Comparison of ENCODE assay signal across 9 mouse cellular contexts in genomic region chr8:122343341-122343740, GRCm38 (mm10). TPM values are rescaled to one million over a fixed set of nuclear protein-coding genes. Genes with fewer than 3 reads are reported as not detected.
DNase-seq lines count a peak whose midpoint lies in the region; ATAC-seq and TF ChIP-seq lines count a peak whose summit lies in the region.
"Had no signal": no experiment of that assay in that cellular context is flagged by ENCODE, and none has a peak within 500 bp of the region (broad histone marks: within the 10 kb centered on the region; RNA-seq: fewer than 3 reads in every experiment).

No protein-coding gene starts in this region.

- no peak for TF ChIP-seq RAD21 in MEL (IDR thresholded peaks at IDR 0.05; ENCODE audit: low read depth, low read length)

- no peak for TF ChIP-seq CTCF in MEL (IDR thresholded peaks at IDR 0.05 in 2 of 3, conservative IDR thresholded peaks at IDR 0.05 in 1 of 3; ENCODE audit: control insufficient read depth in 1 of 3, insufficient read depth in 1 of 3, low read depth in 2 of 3, low read length in 3 of 3, poor library complexity in 1 of 3, severe bottlenecking in 1 of 3)

- WGBS in heart, embryonic 11.5 days (ENCODE audit: insufficient replicate concordance): 6% methylated on average over 11 of the region's 11 CpGs
- WGBS in hindbrain, embryonic 12.5 days: 7% methylated on average over 11 of the region's 11 CpGs
- 4% methylated on average over 11 of the region's 11 CpGs for WGBS in midbrain, embryonic 12.5 days

- H3K9me3 ChIP-seq in heart, embryonic 11.5 days (replicated peaks; ENCODE audit: control insufficient read depth, low read length): no peaks in the 10 kb centered on the region
- H3K9me3 ChIP-seq in MEL (replicated peaks; ENCODE audit: insufficient read depth, low read length): no peaks in the 10 kb centered on the region
- no peaks in the 10 kb centered on the region for H3K9me3 ChIP-seq in hindbrain, embryonic 12.5 days (replicated peaks)
- H3K9me3 ChIP-seq in midbrain, embryonic 12.5 days: no peaks in the 10 kb centered on the region

- TF ChIP-seq POLR2A in MEL (IDR thresholded peaks at IDR 0.05; ENCODE audit: control insufficient read depth in 1 of 2, insufficient read depth in 1 of 2, low read depth in 1 of 2, low read length in 2 of 2, poor library complexity in 1 of 2): no peak

- H3K4me3 ChIP-seq in heart, embryonic 11.5 days (ENCODE audit: low read depth, low read length): peak overlapping the region; percentile 36
- H3K4me3 ChIP-seq in MEL (ENCODE audit: control insufficient read depth in 1 of 2, insufficient read depth in 1 of 2, low read depth in 2 of 2, low read length in 2 of 2): peak overlapping the region; percentile 50 to 72
- peak overlapping the region; percentile 14; the same call in 1 of the 2 replicates for H3K4me3 ChIP-seq in hindbrain, embryonic 12.5 days
- peak overlapping the region; percentile 25; the same call in 1 of the 2 replicates for H3K4me3 ChIP-seq in midbrain, embryonic 12.5 days

- H3K27ac ChIP-seq in heart, embryonic 11.5 days (ENCODE audit: low read depth, low read length): peak overlapping the region; percentile 29; the same call in 1 of the 2 replicates
- H3K27ac ChIP-seq in MEL (ENCODE audit: control insufficient read depth, low read depth, low read length): peak overlapping the region; percentile 74
- H3K27ac ChIP-seq in hindbrain, embryonic 12.5 days: peak overlapping the region; percentile 17; the same call in 1 of the 2 replicates
- H3K27ac ChIP-seq in midbrain, embryonic 12.5 days (replicated peaks): no peak overlapping the region

- peak overlapping the region; percentile 73 for H3K4me2 ChIP-seq in heart, embryonic 11.5 days
- H3K4me2 ChIP-seq in hindbrain, embryonic 12.5 days (replicated peaks): peak overlapping the region; percentile 47
- peak overlapping the region; percentile 52 for H3K4me2 ChIP-seq in midbrain, embryonic 12.5 days (replicated peaks)

- H3K79me2 ChIP-seq in MEL (ENCODE audit: control insufficient read depth, insufficient read depth, low read length, poor library complexity): no peaks in the 10 kb centered on the region; the same call in 1 of the 2 replicates

- no peak for DNase-seq in heart, adult 9 months (ENCODE audit: low spot score in 2 of 2)
- no peak for DNase-seq in MEL (ENCODE audit: low read depth, low spot score)
- DNase-seq in right cerebral cortex, postnatal 14 days: no peak
- DNase-seq in adrenal gland, postnatal 36 days: no peak
- no peak for DNase-seq in layer of hippocampus, adult 9-11 months

- no peak for ATAC-seq in heart, embryonic 11.5 days (replicated peaks; ENCODE audit: insufficient number of reproducible peaks, low FRiP score, low TSS enrichment)
- peak; percentile 33; the same call in 1 of the 2 replicates for ATAC-seq in hindbrain, embryonic 12.5 days (ENCODE audit: low FRiP score)
- ATAC-seq in midbrain, embryonic 12.5 days (ENCODE audit: low FRiP score, low read depth): no peak
- ATAC-seq: Patski had no signal

- peak overlapping the region; percentile 65 for H3K9ac ChIP-seq in heart, embryonic 11.5 days (ENCODE audit: low read depth, low read length)
- H3K9ac ChIP-seq in MEL (ENCODE audit: control insufficient read depth, low read depth, low read length, poor library complexity, severe bottlenecking): peak overlapping the region; percentile 59
- H3K9ac ChIP-seq in hindbrain, embryonic 12.5 days: 0 out of 2 replicates have a peak overlapping the region, but pooled peaks have one; percentile 43
- H3K9ac ChIP-seq in midbrain, embryonic 12.5 days (replicated peaks): no peak overlapping the region; the same call in 1 of the 2 replicates

- no peak for TF ChIP-seq EP300 in MEL (IDR thresholded peaks at IDR 0.05; ENCODE audit: low read depth in 1 of 2, low read length in 2 of 2)

- H3K4me1 ChIP-seq in heart, embryonic 11.5 days (ENCODE audit: control insufficient read depth, insufficient read depth, low read length): peaks cover 46% of the 10 kb centered on the region
- peaks cover 3 to 54% of the 10 kb centered on the region in 2 experiments; a peak in 3 of 4 replicates for H3K4me1 ChIP-seq in MEL (ENCODE audit: control insufficient read depth in 1 of 2, insufficient read depth in 2 of 2, low read length in 2 of 2)
- peaks cover 28% of the 10 kb centered on the region for H3K4me1 ChIP-seq in hindbrain, embryonic 12.5 days
- H3K4me1 ChIP-seq in midbrain, embryonic 12.5 days: peaks cover 23% of the 10 kb centered on the region

- no peaks in the 10 kb centered on the region for H3K27me3 ChIP-seq in heart, embryonic 11.5 days (ENCODE audit: control insufficient read depth, insufficient read depth, low read length)
- no peaks in the 10 kb centered on the region for H3K27me3 ChIP-seq in MEL (ENCODE audit: control insufficient read depth in 1 of 2, insufficient read depth in 2 of 2, low read length in 2 of 2)
- peaks cover 76% of the 10 kb centered on the region for H3K27me3 ChIP-seq in hindbrain, embryonic 12.5 days
- peaks cover 83% of the 10 kb centered on the region for H3K27me3 ChIP-seq in midbrain, embryonic 12.5 days
- H3K27me3 ChIP-seq: Patski had no signal

- H3K36me3 ChIP-seq in heart, embryonic 11.5 days (ENCODE audit: control insufficient read depth, insufficient read depth, low read length): no peaks in the 10 kb centered on the region
- peaks cover 0 to 15% of the 10 kb centered on the region in 2 experiments; a peak in 2 of 4 replicates for H3K36me3 ChIP-seq in MEL (ENCODE audit: control insufficient read depth in 1 of 2, insufficient read depth in 2 of 2, low read length in 2 of 2)
- H3K36me3 ChIP-seq in hindbrain, embryonic 12.5 days: no peaks in the 10 kb centered on the region
- H3K36me3 ChIP-seq in midbrain, embryonic 12.5 days: no peaks in the 10 kb centered on the region

TF ChIP-seq in MEL, 35 proteins besides CTCF, POLR2A, EP300 and RAD21:
- TF ChIP-seq POLR2AphosphoS5 (IDR thresholded peaks at IDR 0.05; ENCODE audit: borderline replicate concordance, low read depth, low read length) (no peak), TAL1 (IDR thresholded peaks at IDR 0.05; ENCODE audit: low read length) (no peak; the same call in 1 of the 2 replicates), ZMIZ1 (IDR thresholded peaks at IDR 0.05; ENCODE audit: low read depth, low read length) (no peak), CHD1 (IDR thresholded peaks at IDR 0.05; ENCODE audit: low read depth, low read length) (no peak), MAX (IDR thresholded peaks at IDR 0.05; ENCODE audit: low read length) (no peak), GATA1 (IDR thresholded peaks at IDR 0.05; ENCODE audit: low read depth, low read length) (no peak), USF1 (IDR thresholded peaks at IDR 0.05; ENCODE audit: low read depth, low read length) (no peak), RCOR1 (IDR thresholded peaks at IDR 0.05; ENCODE audit: low read depth, low read length) (no peak), NELFE (IDR thresholded peaks at IDR 0.05; ENCODE audit: low read depth, low read length) (no peak; the same call in 1 of the 2 replicates), MXI1 (IDR thresholded peaks at IDR 0.05; ENCODE audit: low read depth, low read length) (no peak; the same call in 1 of the 2 replicates), BHLHE40 (IDR thresholded peaks at IDR 0.05; ENCODE audit: borderline replicate concordance, low read depth, low read length) (no peak), CHD2 (IDR thresholded peaks at IDR 0.05; ENCODE audit: low read length) (no peak), TCF12 (IDR thresholded peaks at IDR 0.05; ENCODE audit: low read depth, low read length) (no peak), E2F4 (IDR thresholded peaks at IDR 0.05; ENCODE audit: borderline replicate concordance, low read depth, low read length) (no peak), TBP (IDR thresholded peaks at IDR 0.05; ENCODE audit: low read depth, low read length) (no peak), KAT2A (conservative IDR thresholded peaks at IDR 0.05; ENCODE audit: low read depth, low read length) (no peak), ELF1 (IDR thresholded peaks at IDR 0.05; ENCODE audit: low read depth, low read length) (no peak), ETS1 (IDR thresholded peaks at IDR 0.05; ENCODE audit: low read depth, low read length) (no peak), UBTF (IDR thresholded peaks at IDR 0.05; ENCODE audit: borderline replicate concordance, insufficient read depth, low read depth, low read length) (no peak)

RNA-seq across cellular contexts. Expression of gene Trhr2, which starts 17.2 kb away (rescaled TPM):
- not detected in 2 replicates for polyA plus RNA-seq in heart, embryonic 11.5 days (2014; fragmentation: Nextera tagmentation; extraction: Ambion mirVana)
- 0.12 TPM in 1 of 2 replicates, not detected in the other for total RNA-seq in MEL (2012; rRNA removed)
- under 1 TPM in 1 of 2 experiments, not detected in 1; 0.07 TPM for polyA plus RNA-seq in MEL (2012; ENCODE audit: insufficient read depth in 1 of 2, insufficient read length in 2 of 2, low read depth in 1 of 2, low replicate concordance in 2 of 2, missing spikeins in 1 of 2)
- not detected in 2 replicates for polyA plus RNA-seq in hindbrain, embryonic 12.5 days (2016; fragmentation: Nextera tagmentation; extraction: Ambion mirVana)
- not detected in 2 replicates for polyA plus RNA-seq in midbrain, embryonic 12.5 days (2016; fragmentation: Nextera tagmentation; extraction: Ambion mirVana)
- total RNA-seq in adrenal gland, postnatal 36 days (2021): not detected

RNA-seq across cellular contexts. Expression of gene Zc3h18, which starts 33.1 kb away (rescaled TPM):
- polyA plus RNA-seq in heart, embryonic 11.5 days (2014; fragmentation: Nextera tagmentation; extraction: Ambion mirVana): 22.2 and 26.8 TPM in 2 replicates
- total RNA-seq in MEL (2012; rRNA removed): 84.3 and 98.5 TPM in 2 replicates
- 100 to 1,000 TPM in 1 of 2 experiments, 10 to 100 TPM in 1; 30.2 to 122 TPM for polyA plus RNA-seq in MEL (2012; ENCODE audit: insufficient read depth in 1 of 2, insufficient read length in 2 of 2, low read depth in 1 of 2, low replicate concordance in 2 of 2, missing spikeins in 1 of 2)
- polyA plus RNA-seq in hindbrain, embryonic 12.5 days (2016; fragmentation: Nextera tagmentation; extraction: Ambion mirVana): 64.0 and 64.4 TPM in 2 replicates
- 68.3 and 74.0 TPM in 2 replicates for polyA plus RNA-seq in midbrain, embryonic 12.5 days (2016; fragmentation: Nextera tagmentation; extraction: Ambion mirVana)
- 10 to 100 TPM; 40.1 to 42.7 TPM for total RNA-seq in adrenal gland, postnatal 36 days (2021)
